Mouse (Mus musculus) gastrocnemius, postnatal 10 days (tissue): ENCODE measurements at regions not wholly inside any gene's neighbourhood (a gene's known extent, or its start where the extent isn't known, plus 50 kb on each side); places are given as distances from the start of the nearest gene placed in this dataset.

Experiments used
- DNase-seq: peaks from one replicate; pipeline ENCODE4 v3.0.0; 2021; ENCODE audit warnings: mixed read lengths

DNA sequence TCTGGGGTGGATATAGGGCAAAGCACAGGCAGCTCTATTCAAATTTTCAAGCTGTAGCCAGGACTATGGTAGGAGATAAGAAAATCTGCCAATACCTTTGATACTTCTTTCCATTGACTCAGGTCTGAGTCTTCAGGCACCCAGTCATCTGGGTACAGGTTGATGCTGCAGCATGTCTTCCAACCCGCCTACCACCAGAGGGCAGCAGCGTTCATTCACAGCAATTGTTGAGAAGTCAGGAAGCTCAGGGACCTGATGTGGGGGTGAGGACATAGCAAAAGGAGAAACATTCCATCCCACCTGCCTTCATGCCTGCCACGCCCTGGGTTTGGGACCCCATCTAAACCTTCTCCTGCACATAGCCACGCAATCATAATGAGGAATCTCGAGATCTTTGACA is 118.2 kb upstream of the Gm21876 start:
- DNase-seq: peak; percentile 63

DNA sequence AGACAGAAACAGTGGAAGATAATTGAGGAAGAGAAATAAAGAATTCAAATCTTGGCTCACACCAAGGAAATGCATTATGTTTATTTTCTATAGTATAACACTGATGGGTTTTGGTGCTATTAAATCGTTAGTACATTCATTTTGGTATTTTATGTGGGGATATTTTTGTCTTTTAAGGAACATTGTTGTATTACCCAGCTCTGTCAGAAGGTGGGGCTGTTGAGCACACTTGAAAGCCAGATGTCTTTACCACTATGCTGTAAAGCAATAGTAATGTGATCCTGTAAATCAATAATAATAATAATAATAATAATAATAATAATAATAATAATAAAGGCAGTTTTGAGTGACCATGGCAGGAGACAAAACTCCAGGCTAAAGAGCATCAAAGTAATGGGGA is 120.0 kb upstream of the Gm21876 start:
- DNase-seq: peak; percentile 9

DNA sequence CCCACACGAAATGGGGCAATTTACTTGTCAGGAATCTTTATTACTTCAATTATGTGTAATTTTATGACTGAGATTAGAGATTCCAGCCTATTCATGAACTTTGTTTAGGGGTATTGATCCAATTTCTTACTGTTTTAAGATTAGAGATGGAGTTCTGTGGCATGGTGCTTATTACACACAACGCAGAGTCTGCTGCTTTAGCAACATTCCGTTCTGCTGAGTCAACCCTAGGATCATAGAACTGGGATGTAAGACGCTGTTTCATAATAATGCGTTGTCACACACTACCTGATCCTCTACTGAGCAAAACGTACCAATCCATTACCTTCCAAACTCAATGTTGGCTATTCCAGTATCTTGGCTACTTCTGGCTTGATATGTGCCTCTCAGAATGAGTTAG is 121.9 kb upstream of the Gm21876 start:
- DNase-seq: no peak

DNA sequence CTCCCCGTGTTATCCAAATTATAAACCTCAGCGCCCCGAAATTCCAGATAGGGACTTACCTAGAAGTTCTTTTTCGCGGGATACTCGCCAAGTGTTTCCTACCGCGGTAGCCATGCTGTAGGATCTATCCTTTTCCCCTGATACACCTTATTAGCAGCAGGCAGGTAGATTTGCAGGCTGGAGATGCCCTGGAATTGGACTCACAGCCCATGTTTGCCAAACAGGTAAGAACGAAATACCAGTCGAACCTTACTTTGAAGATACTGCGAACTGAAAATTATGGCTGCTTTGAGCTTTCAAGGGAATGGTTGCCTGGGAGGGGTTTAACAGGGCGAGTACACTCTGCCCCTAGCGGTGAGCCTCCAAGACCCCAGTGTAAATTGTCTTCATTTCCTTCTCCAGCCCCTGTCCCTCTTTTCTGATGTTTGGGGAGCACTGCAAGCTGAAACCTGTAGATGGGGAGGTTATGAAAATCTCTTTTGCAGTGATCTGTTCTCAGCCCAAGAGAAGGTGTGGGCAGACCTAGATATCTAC is 149.8 kb upstream of the Agtr2 start:
- DNase-seq: no peak

DNA sequence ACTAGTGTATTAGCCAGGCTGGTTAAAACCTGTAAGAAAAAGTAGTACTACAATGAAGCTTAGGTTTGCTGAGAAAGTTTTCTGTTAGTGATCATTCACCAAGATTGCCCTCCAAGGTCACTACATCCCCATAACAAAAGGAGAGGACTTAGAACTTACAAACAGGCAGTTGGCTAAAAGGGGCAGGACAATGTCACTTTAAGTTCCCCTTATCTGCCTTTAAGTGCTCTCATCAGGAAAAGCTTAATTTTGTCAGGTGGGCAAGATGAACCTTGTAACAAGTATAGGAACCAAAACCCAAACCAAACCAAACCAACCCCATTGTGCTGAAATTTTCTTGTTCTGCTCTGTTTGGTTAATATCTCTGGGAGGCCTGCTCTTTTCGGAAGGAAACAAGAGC is 139.9 kb upstream of the Agtr2 start:
- DNase-seq: no peak

DNA sequence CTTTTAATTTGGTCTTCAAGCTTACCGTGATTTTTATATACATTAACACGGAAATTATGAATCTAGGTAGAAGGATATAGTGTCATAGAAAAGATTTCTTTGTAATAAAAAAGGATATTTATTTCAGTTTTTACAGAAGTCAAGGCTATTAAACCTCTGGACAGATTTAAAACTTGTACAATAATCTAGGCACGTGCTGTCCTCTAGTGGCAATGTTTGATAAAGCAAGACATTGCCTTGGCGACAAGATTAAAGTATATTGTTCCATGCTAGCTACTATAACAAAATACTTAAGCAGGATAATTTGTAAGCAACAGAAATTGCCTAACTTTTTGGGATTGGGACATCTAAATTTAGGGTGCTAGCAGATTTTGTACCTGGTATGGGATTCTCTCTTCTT is 133.8 kb upstream of the Agtr2 start:
- no peak for DNase-seq

DNA sequence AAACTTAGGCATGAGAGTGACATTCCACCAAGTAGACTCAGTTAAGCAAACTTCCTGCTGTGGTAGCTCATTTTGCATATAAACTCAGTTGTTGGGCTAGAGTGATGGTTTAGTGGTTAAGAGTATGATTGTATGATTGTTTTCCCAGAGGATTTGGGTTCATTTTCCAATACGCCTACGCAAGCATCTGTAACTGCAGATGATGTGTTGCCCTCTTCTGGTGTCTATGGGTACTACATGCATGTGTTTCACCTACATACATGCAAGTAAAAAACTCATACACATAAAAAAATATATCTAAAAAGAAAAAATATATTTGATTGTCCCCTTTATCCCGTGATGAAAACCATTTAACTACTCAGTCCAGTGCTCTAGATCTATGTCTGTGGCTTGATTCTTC is 132.0 kb upstream of the Agtr2 start:
- no peak for DNase-seq

DNA sequence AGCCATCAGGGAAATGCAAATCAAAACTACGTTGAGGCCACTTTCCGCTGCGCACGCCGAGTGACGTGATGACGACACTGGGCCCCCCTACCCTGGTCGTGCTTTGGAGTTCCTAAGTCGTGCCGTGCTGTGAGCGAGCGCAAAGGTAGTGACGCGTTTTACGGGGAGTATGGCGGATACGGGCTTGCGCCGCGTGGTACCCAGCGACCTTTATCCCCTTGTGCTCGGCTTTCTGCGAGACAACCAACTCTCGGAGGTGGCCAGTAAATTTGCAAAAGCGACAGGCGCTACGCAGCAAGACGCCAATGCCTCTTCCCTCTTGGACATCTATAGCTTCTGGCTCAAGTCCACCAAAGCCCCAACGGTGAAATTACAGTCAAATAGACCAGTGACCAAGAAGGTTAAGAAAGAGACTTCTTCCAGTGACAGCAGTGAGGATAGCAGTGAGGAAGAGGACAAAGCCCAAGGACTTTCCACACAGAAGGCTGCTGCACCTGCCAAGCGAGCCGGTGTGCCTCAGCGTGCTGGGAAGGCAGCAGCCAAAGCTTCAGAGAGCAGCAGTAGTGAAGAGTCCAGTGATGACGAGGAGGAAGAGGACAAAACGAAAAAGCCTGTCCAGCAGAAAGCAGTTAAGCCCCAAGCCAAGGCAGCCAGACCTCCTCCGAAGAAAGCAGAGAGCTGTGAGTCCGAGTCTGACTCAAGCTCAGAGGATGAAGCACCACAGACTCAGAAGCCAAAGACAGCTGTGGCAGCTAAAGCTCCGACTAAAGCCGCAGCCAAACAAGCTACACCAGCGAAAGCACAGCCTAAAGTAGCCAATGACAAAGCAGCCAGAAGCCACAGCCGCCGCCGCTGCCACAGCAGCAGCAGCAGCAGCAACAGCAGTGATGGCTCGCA is 123.3 kb upstream of the Agtr2 start:
- peak; percentile 4 for DNase-seq

DNA sequence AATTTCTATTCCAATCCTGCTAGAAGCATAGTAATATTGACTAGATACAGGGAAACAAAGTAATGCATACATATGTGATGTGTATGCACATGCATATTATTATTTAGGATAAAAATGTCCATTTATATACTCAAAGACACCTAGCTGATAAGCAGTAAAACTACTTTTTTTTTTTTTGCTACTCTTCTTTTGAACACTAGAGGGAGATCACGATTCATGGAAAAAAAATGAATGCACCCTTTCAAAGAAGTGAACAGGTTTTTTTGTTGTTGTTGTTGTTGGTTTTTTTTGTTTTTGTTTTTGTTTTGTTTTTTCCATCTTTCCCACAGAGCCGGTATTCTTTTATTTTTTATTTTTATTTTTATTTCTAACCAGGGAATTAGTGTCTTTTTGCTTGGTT is 99.1 kb upstream of the Agtr2 start:
- no peak for DNase-seq

DNA sequence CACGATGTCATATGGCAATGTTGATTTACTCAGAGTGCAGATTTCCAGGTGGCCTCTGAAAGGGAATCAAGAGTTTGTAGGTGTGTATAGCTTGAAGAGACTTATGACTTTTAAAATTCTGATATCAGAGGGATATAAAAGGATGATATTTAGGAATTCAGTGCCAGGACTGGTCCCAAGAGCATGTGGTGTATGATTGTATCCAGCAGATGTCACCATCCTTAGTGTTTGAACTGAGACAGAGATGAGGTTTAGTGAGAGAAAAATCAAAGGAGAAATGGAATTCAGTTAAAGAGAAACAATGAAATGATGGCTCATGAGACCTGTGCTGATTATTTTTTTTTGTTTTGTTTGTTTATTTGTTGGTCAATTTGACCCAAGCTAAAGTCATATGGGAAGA is 94.4 kb upstream of the Agtr2 start:
- DNase-seq: no peak

DNA sequence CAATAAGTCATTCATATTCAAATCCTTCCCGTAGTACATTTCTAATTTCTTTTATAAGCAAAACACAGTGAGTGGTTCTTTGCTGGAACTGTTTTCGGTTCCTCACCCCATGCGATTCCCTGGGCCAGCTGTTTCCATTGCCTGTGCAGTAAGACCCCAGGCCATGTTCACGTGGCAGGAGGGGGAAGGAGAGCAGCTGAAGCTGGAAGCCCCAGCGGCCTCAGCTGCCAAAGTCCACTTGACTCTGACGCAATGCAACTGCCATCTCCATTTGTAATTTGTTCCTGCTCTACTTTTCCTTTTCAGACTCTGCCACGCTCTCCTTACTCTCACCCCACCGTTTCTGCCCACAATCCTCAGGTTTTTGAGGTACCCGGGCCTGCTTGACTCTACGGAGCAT is 91.1 kb upstream of the Agtr2 start:
- DNase-seq: peak; percentile 14

DNA sequence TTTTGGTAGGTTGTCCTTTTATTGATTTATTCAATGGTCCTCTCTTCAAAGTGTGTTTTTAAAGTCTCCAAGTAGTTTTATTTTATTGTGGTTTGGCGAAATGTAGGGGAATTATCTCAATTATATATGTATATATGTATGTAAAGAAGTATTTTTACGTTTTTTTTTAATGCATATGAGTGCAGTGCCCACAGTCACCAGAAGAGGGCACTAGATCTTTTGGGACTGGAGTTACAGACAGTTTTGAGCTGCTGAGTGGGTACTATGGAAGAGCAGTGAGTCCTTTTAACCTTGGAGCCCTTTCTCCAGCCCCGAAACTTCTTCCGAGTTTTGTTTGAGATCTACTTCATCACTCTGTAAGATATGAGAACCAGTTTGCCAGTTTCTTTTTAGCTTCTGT is 59.5 kb upstream of the Agtr2 start:
- no peak for DNase-seq

DNA sequence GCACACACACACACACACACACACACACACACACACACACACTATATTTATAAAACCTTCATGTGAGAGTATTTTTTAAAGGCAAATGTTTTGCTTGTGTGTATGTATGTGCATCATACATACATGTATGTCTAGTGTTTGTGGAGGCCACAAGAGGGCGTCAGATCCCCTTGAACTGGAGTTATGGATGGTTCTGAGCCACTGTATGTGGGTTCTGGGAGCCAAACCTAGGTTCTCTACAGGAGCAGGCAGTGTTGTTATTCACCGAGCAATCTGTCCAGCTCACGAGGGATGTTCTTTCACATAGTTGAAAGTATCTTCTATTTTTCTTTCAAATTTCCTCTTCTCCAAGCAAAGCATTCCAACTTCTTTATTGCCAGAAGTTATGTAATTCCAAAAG is 56.3 kb upstream of the Agtr2 start:
- DNase-seq: no peak

DNA sequence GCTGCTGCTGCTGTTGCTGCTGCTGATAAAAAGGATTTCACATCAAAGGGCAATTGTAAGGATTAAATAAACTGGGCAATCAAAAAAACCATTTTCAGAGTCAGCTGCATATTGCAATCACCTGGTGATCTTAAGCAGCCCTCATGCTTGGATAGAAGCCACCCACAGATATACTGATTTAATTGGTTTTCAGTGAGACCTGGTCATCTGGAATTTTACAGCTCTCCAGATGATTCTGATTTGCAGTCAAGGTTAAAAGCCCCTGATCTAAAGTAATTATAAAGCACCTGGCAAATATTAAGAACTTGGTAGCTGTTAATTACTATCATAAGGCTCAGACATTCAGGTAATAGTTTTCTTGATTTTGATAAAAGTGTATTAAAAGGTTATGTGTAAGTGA is 50.8 kb upstream of the Agtr2 start:
- no peak for DNase-seq
